Mouse (Mus musculus) layer of hippocampus, postnatal 25 days (tissue): ENCODE data around the gene Cldn17. TPM values are rescaled to one million over a fixed set of nuclear protein-coding genes. Genes with fewer than 3 reads are reported as not detected.

Experiments used
- DNase-seq, 2 experiments: peaks; one replicate each; pipeline ENCODE4 v3.0.0; 2022; ENCODE audit warnings: mixed read lengths in 2 of 2, low spot score in 1 of 2; ENCODE audit errors: extremely low spot score in 1 of 2
- total RNA-seq, 2 experiments: library from RNA; stranded (reverse); gene quantifications; 2 replicates each; pipeline ENCODE4 v1.2.3; 2021

The Cldn17 gene
- total RNA-seq: not detected

DNA sequence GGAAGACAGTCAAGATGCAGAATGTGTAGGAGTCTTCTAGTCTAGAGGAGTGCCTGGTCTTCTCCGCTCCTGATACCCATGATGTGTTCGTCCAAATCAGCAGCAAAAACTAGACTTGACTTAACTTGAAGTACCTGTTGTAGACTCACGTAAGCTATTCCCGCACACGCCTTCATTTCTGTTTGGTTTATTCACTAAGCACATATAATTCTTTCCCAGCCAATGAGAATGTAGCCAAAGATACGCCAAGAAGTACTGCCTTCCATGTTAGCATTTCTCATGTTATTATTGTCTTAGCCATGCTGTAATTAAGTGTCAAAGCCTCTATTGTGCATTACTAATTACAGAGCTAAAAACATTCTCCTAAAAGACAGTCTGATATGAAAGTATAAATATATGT, at the start of gene Cldn17:
Cldn17 (minus strand) TSS at position 101 of the 400 bp plus-strand sequence.
- DNase-seq: no peak

DNA sequence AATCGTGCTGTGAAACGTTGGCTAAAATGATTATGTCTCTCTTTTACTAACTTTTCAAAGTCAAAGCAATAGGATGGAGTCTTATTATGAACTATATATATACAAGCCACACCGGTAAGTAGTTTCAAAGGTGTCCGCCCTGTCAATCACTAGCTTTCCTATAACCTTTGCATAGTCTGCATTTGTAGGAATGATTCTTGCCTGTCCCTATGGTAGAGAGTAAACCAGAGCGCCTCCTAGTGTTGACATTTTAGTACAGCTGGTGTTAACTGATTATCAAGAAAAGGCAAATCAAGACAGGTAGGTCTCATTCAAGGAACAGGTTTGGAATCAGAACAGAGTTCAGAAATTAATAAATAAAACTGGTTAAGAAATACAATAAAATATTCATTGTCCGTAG, 35.7 kb upstream of the Cldn17 start:
- DNase-seq: peak in 1 of 2 experiments; percentile 12

DNA sequence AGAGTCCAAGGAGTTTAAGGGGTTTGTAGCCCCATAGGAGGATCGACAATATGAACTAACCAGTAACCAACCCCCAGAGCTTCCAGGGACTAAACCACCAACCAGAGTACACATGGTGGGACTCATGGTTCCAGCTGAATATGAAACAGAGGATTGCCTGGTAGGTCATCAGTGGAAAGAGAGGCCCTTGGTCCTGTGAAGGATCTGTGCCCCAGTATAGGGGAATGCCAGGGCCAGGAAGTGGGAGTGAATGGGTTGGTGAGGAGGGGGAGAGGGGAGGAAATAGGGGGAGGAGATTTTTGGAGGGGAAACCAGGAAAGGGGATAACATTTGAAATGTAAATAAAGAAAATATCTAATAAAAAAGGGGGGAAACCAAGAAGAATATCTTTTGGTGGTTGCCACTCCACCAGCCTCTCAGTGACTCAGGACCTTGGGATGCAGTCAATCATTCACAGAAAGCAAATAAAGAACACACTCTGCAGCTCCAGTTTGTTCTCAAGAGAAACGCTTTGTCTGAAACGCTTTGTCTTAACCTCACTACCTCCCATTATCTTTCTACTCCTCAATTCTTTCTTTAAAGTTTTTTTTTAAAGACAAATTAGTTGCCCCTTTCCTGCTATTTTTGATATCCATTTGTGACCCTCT, 33.2 kb upstream of the Cldn17 start:
- DNase-seq: no peak

GRCm38 (mm10) chr16:88511348-88511747, 4.6 kb upstream of the Cldn17 start:
- no peak for DNase-seq

GRCm38 (mm10) chr16:88508150-88508549, 1.4 kb upstream of the Cldn17 start:
- DNase-seq: no peak

DNA sequence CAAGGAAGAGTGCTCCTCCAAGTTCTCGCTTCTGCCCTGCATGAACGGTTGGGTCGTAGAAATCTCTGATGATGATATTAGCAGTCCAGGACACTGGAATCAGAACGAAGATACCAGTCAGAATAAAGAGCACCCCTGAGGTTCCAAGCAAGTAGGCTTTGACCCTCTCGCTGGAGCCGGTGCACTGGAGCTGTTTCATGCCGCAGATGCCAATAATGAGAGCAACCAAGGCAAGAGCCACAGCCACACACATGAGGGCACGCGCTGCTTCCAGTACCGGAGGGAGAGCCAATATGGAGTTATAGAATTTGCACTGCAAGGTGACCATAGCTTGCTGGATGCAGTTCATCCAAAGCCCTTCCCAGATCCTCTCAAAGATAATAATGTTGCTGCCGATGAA, 440 bp downstream of the Cldn17 start:
- no peak for DNase-seq

DNA sequence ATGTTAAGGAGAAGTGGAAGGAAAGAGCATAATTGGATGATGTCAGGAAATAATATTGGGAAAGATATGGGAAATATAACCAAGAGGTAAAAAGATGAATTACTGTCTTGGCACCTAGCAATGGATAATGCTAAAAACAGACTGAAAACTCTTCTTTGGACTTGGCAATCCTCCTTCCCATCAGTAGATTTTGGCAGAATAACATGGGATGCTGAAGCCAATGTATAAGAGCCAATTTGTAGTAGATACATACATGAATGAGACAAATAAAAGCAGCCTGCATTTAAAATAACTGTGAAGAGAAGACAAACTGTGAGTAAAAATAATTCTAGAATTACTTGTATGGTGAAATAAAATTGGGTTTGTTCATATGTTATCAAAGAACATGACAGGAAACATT, 18.7 kb downstream of the Cldn17 start:
- DNase-seq: no peak

GRCm38 (mm10) chr16:88480011-88480774, 26.6 kb downstream of the Cldn17 start:
- DNase-seq: no peak

DNA sequence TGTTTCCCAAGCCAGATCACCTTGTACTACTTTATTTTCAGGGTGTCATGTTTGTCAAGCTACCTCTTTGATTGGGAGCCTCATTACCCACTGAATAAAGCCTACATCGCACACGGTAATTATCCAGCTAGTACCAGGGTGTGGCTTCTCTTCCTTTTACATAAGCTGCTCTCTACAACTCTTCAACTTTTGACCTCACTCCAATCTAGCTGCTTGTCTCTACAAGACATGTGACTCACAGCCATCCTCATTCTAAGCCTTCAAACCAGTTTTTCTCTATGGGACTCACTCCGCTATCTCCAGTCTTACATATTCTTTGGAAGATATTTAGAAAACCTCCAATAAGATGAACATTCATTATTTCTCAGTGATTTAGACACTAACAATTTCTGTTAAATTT, 43.5 kb downstream of the Cldn17 start:
- no peak for DNase-seq

Other genes with a start within 250 kb of the Cldn17 start
- 10 to 100 TPM; 12.9 to 16.1 TPM for gene Grik1, start 216.7 kb downstream of the Cldn17 start, total RNA-seq
- gene Cldn8, start 56.2 kb upstream of the Cldn17 start, total RNA-seq: not detected
- not detected for gene Krtap24-1, start 105.3 kb upstream of the Cldn17 start, total RNA-seq
- not detected for gene 2310079G19Rik, start 120.7 kb upstream of the Cldn17 start, total RNA-seq
- gene Krtap26-1, start 140.8 kb upstream of the Cldn17 start, total RNA-seq: not detected
- gene Krtap27-1, start 164.7 kb upstream of the Cldn17 start, total RNA-seq: not detected
- gene 2310061N02Rik, start 201.0 kb upstream of the Cldn17 start, total RNA-seq: not detected
- gene Krtap13-1, start 221.9 kb upstream of the Cldn17 start, total RNA-seq: not detected
- gene Krtap13, start 244.7 kb upstream of the Cldn17 start, total RNA-seq: not detected